Mouse (Mus musculus) T-helper 17 cell (primary cell): ENCODE measurements at regions not wholly inside any gene's neighbourhood (a gene's known extent, or its start where the extent isn't known, plus 50 kb on each side); places are given as distances from the start of the nearest gene placed in this dataset.
"Not testable (repeated sequence)": the region's sequence is repeated elsewhere in the genome, so short reads cannot be mapped to it uniquely, and the experiment has no call there.

Source experiments
- in situ Hi-C, 2 experiments: fragments of 300-600 bp; cut with MboI, MseI; formaldehyde crosslinking; loops; 1 replicate in 1 of 2; 2 replicates in 1 of 2; pipeline ENCODE4 v1.15.1; 2025; ENCODE audit warnings: high pct_unique_total_duplicates in 2 of 2

DNA sequence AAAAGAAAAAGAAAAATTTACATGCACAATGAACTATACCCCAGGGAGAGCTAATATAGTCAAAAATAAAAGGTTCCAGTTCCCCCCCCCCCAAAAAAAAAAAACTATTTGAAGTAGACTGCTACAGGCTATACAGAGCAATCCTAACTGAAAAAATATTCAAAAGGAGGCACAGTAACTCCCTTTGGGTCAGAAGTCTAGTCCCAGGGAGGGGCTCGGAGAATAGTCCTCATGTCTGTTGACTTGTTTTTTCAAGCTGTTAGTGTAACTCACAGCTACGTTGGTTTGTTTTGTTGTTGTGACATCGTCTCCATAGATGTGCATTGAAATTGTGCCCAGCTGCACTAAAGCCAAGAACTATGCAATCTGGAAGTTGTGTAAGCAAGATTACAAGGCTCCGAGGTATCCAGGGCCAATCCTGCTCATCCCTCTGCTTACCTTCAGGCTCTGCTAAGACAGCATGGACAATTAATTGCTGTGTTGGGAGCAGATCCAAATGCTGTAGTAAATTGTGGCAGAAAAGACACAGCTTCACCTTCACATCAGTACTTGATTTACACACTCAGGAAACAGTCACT lies 137.2 kb upstream of the Pnpt1 start:
- in situ Hi-C loops: no loop called here

DNA sequence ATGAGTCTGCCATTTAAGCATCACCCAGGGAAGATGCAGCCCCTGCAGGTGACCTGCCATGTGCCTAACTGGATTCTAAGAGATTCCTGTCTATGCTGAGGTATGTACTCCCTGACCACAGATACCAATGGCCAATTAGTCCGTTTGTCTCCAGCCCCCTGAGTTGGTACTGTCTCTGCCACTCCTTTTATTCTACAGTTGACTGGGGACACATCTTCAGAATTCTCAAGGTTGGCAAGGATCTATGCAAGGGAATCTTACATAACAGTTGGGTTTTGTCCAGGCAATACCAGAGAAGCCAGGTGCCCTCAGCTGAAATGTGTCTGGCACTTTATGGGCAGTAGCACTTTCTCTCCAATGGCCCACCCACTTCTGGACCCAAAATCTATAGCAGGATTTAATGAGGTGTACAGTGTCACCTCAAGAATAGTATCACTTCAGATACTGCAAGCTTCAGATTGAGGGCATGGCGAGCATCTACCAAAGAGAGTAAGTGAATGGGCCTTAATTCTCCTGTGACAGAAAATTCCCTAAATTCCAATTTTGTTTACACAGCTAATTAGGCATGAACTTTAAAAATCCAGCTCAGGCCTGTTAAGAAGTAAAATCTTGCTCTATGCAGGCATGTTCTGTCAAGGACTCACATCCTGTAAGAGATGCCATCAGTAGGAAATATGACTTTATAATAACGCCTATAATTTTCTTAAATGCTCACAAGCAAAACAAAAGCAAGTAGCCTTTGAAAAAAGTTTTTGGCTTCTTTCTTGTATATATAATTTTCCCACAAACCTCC lies 132.0 kb upstream of the Pnpt1 start:
- in situ Hi-C loops: no loop called here

DNA sequence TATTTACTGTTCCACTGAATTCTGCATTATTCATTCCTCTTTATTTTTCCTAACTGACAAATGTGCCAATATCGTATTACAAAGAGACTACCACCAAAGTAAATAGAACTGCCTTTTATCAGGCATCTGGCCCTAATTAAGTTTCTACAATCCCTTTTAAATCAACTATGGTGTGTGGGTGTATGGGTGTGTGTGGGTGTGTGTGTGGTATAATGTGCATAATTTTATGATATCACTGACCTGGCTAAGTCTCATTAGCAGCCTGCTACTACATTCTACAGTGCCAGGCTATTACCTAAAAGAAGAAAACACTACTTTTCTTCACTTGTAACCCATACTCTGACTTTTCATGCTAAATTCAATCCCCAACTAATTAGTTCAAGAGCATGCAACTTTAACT lies 131.3 kb upstream of the Pnpt1 start:
- in situ Hi-C loops: no loop called here

DNA sequence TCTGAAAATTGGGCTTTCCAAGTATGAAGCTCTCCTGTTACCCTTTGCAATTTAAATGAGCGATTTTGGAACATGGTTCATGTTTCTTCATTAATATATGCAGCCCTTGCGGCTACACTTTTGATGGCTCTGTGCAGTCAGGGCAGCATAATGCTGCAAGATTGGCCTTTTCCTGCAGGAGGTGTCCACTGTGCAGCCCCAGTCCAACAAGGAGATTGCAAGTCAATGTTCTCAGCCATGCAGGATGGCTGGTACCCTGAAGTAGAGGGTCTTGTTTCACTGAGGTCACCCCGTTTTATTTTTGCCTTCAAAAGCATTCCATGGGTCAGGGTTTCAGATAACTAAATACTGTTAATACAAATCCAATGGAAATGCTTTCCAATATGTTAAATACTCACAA lies 130.9 kb upstream of the Pnpt1 start:
- in situ Hi-C loops: no loop called here

DNA sequence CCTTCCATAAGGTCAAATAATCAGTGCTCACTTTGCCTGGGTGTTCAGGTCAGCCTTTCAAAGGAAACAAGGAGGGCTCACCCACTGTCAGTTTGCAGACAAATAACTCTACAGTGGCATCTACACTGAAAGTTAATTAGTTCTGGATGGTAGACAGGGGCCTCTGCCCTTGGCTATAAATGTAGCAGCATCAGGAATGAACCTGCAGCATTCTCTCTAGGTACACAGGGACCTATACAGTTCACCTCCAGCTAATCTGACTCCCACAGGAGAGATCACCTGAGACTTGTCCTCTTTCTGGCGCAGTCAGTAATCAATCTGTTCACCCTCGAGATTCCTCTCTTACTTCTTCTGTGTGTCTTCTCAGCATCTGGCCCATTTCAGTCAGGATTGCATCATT lies 130.3 kb upstream of the Pnpt1 start:
- in situ Hi-C loops: no loop called here

DNA sequence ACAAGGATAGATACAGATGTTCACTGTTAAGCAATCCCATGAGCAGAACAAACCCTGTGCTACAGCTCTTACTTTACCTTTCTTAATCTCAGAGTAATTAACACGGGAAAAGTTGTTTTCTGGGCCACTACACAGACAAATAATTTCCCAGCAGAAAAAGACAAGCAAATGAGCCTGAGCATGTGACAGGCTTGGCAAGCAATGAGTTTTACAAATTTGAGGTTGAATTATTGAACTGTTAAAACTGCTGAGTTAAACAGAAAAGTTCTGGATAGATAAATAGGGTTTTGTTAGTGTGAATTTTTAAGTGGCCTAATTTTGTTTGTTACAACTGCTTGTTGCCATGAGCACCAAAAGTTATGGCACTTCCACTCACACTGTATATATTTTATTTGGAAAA lies 113.1 kb upstream of the Pnpt1 start:
- in situ Hi-C loops: no loop called here

DNA sequence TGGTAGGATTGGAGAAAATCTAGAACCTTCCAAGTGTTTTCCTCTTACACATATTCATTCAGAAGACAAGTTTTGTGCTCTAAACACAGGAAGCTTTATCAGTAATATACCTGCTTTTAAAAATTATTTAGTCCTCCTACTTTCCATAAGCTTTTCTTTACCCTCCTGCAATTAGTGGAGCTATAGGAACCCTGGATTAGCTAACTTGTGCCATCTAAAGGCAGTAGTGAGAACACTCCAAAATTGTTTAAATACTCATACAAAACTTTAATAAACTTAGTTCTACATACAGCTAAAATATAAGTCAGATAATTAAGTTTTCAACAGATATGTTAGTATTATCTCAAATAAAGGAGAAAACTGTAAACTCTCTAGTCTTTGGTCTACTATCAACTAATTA lies 89.7 kb upstream of the Pnpt1 start:
- in situ Hi-C loops: no loop called here

DNA sequence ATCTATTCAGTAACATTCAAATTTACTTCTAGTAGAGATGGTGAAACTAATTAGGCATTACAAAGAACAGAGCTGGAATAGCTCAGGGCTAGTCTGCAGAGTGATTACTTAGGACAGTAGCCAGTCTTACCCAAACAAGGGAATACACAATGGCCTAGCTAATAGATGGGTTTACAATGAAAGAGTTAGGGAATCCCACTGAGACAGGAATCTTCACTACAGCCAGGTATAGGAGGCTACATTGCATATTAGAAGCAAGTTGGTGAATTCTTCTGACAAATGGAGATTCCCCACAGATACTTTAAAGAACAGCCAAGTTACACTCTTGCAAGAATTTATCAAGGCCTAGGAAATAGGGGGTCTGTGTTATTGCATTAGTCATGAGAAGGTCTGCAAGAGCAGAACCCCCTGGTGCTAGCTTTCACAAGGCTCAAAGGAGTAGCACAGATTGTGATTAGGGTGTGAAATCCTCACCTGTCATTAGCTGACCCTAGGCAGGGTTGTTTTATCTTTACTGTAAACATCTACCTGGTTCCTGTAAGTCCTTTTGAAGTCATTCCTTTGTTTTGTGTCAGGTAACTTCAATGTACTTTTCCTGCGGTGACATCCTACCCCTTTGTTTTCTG lies 82.4 kb upstream of the Pnpt1 start:
- in situ Hi-C loops: not testable (repeated sequence)

DNA sequence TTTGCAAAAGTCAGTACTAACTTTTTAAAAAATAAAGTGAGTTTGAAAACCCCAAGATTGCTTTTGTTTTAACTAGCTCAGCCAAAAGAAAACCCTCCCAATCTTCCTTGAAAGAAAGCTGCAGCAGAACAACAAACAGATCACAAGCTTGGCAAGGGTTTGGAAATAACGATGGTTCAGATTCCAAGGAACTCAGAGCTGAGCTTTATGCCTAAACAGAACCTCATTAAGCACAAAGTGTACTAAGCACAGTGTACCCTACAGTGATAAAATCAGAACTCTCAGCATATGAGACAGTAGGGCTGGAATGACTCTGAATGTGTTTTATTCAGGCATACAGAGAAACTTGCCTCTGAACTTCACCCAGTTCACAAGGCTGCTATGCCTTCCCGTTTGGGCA lies 77.9 kb upstream of the Pnpt1 start:
- in situ Hi-C loops: no loop called here

DNA sequence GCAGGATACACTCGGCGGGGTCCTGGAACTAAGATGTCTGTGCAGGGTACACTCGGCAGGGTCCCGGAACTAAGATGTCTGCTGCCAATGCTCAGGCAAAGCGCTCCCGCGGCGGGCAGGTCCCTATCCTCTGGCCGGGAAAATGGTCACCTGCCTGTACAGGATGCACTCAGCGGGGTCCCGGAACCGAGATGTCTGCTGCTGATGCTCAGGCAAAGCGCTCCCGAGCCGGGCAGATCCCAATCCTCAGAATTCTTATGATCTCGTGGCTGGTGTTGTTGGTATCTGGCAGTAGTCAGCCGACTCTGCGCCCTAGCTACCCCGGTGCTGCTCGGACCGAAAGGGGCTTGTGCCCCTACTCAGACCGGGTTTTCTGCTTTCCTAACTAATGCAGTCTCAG lies 61.0 kb upstream of the Pnpt1 start:
- in situ Hi-C loops: not testable (repeated sequence)

DNA sequence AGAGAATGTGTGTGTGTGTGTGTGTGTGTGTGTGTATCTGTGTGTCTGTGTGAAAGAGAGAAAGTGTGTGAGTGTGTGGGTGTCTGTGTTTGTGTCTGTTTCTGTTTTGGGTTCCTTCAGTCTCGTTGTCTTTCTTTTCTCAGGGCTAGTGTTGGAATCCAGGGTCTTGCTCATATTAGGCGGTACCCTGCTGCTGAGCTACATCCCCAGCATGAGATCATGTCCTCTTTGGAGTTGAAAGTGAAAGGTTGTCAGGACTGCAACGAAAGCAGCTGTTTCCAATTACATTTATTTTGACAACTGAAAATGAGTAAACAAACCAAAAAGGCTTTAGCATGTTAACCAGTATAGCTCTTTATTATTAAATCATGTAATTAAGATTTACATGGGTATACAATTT lies 58.3 kb upstream of the Pnpt1 start:
- in situ Hi-C loops: loop anchor here in 1 of 2 experiments (10.0 kb wide), 1 partner anchor 1807 kb away; no protein-coding TSS in a partner anchor
